Mouse (Mus musculus) thymus, postnatal 4 days (tissue): ENCODE results near the gene Msrb3.

Experiments
- DNase-seq: peaks from one replicate; pipeline ENCODE4 v3.0.0; 2021

Msrb3 gene

DNA sequence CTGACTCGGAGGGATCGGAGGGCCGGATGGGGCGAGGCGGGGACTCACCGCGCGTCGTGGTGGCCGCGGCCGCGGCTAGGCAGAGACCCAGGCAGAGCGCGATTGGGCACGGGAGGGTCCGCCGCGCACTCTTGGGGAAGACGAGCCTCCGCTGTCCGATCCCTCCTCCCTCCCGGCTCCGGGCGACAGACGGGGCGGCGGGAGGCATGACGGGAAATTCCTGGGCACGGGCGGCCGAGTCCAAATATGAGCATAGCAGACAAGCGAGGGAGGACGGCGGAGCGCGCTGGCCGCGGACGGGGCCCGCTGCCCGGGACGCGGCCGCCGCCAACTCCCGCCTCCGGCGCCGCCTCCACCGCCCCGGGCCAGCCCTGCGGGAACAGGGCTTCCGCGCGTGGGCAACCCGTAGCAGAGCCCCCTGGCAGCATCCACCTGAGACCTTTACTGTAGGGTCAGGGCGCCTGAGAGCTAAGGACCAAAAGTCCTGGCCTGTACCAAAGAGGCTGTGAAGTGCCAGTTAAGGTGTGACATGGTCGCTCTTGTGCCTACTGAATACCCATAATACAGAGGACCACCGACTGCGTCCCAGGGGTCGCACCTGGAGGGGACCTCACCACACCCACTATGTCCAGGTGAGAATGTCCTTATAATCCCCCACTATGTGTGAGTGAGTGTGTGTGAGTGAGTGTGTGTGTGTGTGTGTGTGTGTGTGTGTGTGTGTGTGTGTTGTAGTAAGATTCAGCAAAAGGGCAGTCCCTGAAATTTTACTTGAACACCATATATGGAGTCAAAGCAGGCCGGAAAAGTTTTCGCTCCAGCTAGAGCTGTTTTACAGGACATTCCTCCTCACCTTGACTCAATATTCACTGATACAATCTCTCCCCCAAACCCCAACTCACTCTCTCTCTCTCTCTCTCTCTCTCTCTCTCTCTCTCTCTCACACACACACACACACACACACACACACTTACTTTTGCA is at the start of gene Msrb3:
Gene Msrb3 (minus strand): TSS at position 317 of the 978 bp plus-strand sequence.
- DNase-seq, result peak; percentile 33

DNA sequence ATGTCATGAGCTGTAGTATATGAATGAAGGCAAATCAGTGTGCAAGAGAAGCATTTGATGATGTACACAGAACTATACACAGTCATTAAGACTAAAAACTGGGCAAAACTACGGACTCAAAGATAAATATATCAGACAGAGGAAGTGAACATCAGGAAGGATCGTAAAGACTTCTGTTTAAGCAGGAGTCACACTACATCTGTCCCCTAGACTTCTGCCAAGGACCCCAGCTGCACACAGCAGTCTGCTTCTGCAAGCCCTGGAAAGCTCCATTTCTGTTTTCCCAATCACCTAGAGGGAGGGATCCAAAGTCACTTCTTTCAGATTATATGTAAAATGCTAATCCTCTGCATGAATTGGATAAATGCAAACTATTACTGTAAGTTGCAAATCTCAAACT is 49.6 kb upstream of the Msrb3 start:
- DNase-seq, result no peak

DNA sequence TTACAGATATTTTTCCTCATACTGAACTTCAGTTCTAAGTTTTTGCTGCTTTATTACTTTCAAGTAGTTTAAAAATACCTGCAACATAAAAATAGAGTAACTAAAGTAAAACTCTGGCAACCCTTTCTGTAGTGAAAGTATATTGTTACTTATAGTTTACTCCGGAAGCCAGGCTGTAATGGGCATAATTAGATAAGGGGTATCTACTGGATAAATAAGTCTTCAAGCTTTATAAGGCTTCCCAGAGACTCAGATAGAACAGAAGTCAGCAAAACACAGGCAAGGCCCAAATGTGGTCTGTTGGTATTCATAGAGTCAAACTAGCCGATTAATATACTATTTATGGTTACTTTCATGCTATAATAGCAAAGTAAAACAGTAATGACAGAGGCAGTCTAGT is 48.9 kb upstream of the Msrb3 start:
- DNase-seq, result no peak

DNA sequence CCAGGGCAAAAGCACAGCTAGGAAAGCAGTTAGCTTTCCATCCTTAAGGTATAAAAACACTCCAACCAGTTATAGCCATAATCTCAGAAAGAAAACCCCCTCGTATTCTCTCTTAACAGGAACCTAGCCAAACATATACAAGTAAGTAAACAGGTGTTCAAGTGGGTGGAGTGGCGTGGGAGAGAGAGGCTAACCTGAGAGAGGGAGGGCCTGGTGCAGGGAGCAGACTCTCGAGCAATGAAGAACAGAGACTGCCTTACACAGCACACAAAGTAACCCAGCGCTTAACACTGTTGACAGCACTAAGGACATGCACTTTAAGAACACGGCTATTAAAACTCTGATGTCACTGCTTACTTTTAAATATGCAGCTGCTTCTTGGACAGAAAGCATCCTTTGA is 47.9 kb upstream of the Msrb3 start:
- no peak for DNase-seq

DNA sequence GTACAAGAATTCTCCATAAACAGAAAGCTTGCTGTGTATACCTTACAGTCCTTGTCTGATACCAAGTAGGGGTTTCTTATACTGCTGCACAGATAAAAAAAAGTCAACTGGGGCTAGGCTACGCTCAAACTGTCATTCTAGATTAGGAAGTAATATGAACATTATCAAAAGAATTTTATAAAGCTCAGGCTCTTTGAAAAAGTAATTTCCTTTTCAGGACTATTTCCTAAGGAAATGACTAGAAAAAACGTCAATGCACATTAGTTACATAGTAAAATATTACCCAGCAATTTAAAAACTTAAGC is 40.0 kb upstream of the Msrb3 start:
- no peak for DNase-seq

DNA sequence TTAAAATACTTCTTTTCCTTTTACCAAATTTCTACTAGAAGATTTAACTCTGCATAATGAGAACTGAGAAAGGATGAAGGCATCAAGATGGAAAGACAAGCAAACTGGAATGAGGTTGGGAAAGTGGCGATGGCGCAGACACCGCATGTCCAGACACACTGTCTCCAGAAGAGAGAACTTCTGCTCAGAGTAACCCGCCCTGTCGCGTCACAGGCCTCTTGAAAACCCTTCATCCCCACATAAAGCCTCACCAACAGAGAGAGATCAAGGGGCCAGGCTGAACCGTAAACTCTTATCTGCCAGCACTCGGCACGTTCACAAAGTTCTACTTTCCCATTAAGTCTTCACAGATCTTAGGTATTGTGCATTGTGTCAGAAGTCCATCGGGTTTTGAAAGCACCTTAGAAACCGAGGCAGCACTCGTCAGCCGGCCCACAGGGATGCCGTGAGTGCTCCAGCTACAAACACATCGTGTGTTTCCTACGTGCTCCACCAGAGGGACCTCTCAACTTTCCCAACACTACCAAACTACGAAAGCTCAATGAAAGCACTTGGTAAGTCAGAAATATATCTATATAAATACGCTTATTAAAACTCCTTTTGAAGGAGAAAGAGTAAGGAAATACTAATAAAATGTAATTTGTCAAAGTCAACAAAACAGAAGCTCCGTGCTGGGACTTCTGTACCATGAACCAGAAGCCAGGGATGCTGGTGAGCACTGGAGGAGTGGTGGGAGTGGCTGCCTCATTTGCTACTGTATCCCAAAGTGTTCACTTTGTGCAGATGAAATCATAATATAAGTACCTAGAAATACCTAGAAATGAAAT is 39.4 kb upstream of the Msrb3 start:
- DNase-seq, result peak; percentile 46

DNA sequence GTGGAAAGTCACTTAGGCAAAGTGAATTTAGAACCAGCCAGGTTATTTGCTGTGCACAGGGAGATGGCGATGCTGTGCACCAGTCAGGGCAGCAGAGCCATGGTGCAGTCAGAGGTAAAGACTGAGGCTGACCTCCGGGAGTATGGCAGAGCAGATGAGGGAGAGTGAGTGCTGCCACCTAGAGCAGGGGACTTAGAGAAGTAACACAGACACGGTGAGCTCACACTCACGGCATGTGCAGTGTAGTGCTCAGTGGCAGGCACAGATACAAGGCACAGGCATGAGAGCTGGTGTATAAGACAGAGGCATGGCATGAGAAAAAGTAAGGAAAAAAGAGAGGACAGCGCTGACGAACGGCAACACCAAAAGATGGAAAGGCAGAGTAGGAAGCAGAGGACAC is 30.6 kb upstream of the Msrb3 start:
- DNase-seq, result no peak

DNA sequence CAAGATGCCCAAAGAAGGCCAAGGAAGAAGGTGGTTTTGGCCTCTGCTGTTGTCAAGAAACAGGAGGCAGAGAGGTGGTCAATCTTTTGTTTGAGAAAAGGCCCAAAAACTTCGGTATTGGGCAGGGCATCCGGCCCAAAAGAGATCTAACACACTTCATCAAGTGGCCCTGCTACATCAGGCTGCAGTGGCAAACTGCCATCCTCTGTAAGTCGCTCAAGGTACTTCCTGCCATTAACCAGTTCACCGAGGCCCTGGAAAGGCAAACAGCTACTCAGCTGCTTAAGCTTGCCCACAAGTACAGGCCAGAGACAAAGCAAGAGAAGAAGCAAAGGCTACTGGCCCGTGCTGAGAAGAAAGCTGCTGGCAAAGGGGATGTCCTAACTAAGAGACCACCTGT is 29.3 kb upstream of the Msrb3 start:
- DNase-seq, result no peak

DNA sequence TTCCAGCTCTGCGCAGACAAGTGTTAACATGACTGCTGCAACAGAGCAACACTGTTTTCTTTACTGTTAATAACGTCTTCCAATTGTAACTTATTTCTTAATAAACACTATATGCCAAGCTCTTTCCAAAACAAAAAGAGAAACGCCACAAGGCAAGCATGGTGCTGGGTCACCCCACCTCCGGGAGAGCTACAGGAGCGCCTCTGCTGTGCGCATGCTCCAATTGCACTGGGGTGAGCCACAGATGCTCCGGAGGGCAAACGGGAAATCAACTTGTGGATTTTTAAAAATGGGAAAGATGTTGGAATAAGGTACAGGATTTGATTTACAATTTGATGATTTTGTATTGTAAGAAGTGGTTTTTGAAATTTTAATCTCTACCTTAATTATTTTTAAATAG is 27.3 kb upstream of the Msrb3 start:
- no peak for DNase-seq

DNA sequence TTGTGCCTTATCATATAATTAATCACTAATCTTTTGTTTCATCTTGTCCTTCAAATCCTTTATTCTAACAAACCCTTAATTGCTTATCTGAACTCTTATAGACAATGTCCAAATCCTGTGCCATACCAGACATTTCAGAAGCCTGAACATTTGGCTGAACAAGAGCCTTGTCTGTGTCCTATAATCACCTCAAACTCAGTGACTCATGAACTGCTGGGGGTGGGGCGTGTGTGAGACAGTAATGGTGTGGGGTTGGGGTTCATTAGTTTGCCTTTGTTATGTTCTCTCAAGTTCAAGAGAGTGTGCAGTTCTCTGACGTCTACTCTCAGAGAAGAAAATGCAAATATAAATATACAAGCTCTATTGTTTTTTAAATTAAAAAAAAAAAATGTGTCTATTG is 22.6 kb upstream of the Msrb3 start:
- DNase-seq, result no peak

DNA sequence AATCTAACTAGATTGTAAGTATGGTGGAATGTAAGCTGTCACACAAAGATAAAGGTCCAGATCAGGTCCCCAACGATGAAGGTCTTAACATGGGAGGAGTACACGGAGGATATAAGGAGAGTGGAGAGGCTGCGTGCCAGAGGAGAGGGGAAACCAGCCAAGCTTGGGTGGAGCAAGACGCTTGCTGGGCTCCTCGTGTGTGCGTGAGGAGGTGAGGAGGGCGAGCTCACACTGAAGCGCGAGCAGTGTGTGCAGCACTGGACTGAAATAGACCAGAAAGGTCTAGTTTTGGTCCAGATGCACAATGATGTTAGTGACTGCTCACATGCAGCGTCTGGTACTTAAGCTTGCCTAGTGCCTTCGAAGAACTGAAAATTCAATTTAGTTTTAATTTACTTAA is 21.7 kb upstream of the Msrb3 start:
- no peak for DNase-seq

DNA sequence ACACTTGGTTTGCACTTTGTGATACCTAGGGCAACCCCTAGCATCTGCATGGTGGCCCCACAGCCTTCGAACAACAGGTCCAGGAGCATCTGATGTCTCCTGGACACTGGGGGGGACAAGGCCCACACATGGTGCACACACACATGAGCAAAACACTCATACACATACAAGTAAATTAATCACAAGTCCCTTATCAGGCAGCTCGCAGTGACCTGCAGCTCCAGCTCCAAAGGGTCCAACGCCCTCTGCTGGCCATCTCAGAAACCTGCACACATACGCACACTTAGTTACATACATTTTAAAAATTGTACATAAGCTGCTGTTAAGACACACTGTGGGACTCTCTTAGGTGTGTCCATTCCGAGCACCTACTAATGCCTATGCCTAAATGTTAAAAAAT is 17.3 kb upstream of the Msrb3 start:
- no peak for DNase-seq

DNA sequence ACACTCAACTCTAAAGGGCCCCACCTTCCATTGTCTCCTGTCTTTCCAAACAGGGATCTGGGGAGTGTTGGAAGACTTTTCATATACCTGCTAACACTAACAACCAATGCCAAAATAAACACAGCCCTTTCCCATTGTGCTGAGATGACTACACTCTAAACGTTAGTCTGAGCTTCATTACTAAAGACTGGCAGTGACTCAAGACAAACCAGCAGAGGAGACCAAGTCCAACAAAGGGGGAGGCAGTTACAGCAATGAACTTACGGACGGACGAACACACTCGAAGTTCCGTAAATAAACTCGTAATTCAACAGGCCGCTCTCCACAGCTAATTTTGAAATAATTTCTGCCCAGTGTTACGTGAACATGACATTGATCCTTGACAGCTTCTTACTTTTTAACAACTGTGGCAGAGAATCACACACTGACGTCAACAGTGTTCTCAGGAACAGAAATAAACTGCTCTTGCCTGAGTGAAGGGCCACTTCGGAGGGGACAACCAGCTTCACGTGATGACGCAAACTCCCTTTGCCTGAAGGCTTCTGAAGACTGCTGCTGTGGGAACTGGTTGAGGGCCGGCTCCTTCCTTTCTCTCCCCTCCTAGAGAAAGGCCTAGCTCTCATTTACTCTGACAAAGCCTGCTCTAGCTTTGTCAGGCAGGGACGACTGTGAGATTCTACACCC is 16.2 kb upstream of the Msrb3 start:
- no peak for DNase-seq

DNA sequence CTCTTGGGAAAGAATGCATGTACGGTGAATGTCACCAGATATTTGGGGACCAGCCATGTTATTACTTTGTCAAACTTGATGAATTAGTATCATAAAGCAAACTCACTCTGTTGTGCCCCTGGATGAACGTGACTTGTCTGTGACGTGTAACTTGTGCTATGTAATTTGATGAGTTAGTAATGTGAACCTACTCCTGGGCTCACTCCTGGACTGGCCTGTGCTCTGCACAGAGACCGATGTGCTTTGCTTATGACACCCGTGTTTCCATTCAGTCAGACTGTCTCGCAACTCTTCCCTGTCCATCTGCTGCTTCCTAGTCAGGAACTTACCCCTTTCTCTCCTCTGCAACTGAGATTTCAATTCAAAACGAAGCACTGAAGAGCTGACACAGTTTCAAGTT is 15.4 kb upstream of the Msrb3 start:
- DNase-seq, result no peak

DNA sequence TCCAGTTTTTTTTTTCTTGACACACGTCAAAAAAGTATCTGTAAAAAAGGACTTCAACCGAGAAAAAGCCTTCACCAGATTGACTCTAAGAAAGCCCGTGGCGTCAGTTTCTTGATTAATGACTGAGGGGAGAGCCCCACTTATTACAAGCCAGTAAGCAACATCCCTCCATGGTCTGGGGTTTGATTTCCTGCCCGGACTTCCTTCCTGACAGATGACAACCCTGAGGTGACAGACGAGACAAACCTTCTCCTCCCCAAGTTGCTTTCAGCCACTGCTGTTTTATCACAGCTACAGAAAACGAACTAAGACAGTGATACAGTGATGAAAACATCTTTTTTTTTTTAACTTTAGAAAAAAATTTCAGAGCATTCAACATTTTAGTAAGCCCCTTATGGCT is 14.9 kb upstream of the Msrb3 start:
- no peak for DNase-seq

DNA sequence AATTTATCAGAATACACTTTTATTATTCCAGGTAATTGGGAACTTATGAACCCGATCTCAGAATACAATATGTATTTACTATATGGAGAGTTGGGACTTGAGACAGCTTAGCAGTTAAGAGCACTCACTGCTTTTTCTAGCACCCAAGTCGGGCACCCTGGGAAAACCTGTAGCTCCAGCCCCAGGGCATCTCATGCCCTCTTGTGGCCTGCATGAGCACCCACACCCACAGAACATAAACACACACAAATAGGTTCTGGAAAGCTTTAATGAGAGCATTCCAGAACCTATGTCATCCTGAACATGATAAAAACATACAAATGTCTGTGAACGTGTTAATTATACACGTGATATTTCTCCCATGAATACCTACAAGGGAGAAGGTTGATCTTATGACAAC is 13.1 kb upstream of the Msrb3 start:
- DNase-seq, result no peak

DNA sequence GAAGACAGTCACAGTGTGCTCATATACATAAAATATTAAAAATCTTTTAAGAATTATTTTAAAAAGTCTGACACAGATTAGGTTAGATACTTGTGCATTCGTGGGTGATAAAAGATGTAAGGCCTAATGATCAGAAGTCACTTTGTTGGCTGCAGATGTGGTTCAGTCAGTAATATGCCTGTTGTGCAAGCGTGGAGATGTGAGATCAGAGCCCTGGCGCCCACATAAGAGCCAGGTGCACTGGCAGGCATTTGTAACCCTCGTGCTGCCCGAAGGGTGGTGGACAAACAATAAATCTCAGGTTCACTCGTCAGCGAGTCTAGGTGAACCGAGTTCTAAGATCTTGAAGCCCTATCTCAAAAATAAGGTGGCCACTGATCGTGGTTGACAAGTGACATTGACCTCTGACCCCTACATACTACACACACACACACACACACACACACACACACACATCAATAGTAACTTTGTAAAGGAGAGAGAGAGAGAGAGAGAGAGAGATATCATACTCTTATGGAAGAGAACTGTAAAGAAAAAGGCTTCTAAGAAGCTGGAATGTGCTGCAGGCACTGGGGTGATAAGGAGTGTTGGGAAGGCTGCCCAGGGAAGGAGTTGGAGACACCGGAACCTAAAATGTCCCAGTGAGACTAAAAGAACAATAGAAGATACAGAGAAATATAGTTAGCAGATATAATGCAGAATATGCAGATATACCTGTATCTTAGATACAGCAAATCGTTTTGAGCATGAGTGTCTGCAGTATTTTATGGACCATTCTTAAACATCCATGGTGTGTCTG is 10.1 kb upstream of the Msrb3 start:
- no peak for DNase-seq

DNA sequence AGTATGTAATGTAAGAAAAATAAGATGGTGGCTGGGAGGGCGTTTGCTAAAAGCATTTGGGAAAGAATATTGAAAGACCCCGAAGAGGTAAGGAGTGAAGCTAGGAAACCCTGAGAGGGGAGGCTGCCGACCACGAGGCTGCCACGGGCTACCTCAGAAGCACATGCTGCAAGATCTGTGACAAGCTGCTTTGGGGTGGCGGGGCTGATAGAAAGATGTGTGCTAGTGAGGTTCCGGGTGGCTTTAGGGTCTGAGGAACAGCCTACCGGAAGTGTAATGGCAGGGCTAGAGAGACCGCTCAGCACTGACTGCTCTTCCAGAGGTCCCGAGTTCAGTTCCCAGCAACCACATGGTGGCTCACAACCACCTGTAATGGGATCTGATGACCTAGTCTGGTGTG is 5.8 kb upstream of the Msrb3 start:
- DNase-seq, result no peak

DNA sequence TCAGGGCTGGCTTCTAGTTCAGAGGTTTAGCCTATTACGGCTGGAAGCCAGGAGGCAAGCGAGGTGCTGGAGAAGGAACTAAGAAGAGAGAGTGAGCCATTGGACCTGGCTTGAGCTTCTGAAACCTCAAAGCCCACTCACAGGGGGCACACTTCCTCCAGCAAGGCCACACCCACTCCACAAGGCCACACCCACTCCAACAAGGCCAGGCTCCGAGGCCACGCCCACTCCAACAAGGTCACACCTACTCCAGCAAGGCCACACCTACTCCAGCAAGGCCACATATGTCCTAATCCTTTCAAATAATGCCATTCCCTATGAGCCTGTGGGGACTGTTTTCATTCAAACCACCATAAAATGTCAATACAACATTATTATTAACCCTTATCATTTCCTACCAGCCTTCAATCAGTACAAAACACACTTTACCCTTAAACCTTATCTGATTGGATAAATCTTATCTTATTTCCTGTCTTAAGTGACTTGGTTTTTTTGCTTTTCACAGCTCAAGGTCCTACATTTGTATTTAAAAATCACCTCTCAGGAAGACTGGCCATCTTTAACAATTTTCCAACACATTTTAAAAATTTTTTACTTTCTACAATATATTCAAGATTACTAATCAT is 5.1 kb upstream of the Msrb3 start:
- DNase-seq, result no peak

DNA sequence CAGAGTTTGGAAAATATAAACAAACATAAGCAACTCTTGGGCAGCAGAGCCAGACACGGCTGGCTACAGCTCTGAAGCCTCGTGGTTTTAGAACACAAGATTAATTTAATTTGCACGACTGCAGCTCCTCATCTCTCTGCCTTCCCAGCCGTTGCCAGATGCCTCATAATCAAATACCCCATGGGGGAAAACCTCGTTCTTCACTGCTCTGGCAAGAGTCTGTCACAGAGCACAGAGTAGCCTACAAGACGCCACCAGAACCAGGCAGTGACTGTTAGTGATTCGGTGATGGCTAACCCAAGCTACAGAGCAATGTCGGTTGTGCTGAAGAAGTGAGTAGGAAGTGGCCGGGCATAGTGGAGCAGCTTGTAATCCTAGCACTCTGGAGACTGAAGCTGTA is 2.8 kb upstream of the Msrb3 start:
- DNase-seq, result no peak

DNA sequence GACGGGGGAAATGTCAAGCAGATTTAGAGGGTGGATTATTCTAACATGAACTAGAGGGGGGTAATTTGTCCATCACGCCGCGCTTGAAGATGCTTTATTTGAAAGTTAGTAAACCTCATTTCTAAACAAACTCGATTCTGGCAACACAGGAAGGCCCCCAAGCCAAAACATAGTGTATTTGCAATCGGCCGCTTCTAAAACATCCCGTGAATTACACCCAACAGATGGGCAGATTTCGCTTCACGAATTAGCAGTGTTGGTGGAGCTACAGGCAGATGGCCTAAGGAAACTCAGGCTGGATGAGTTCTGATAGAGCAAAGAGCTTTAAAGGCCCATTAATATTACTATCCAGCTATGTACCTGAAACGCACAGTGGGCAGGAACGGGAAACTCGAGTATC is 1.2 kb upstream of the Msrb3 start:
- no peak for DNase-seq

DNA sequence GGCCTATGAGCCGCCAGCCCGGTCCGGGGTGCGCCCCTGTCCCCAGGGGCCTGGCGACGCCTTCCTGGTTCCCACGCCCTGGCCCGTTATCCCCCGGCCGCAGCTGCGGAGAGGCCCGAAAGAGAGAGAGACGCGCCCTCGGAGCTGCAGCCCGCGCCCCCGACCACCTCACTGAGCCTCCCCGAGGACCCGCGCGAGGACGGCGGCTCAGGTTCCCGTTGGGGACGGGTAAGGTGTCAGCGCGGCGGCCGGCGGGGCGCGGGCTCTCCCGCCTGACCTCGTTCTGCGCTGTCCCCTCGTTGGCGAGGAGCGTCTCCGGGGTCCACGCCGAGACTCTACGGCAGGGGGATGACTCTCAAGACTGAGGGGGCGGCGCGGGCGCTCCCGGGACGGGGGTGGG is 544 bp downstream of the Msrb3 start:
- DNase-seq, result peak; percentile 28
